Mouse (Mus musculus) layer of hippocampus, adult 8-10 months (tissue): ENCODE results near the gene Pigl. TPM values are rescaled to one million over a fixed set of nuclear protein-coding genes. Genes with fewer than 3 reads are reported as not detected.
"Not testable (repeated sequence)": the region's sequence is repeated elsewhere in the genome, so short reads cannot be mapped to it uniquely, and the experiment has no call there.

ENCODE experiments used
- DNase-seq, 2 experiments: peaks; one replicate each; pipeline ENCODE4 v3.0.0; 2022; ENCODE audit warnings: low spot score in 2 of 2
- total RNA-seq, 4 experiments: library from RNA; stranded (reverse); gene quantifications; 2 replicates each; pipeline ENCODE4 v1.2.4; 2022

Pigl gene
- total RNA-seq, 4 experiments from 2014 or later = 5.8 to 8.3 (median 6.9) TPM

DNA sequence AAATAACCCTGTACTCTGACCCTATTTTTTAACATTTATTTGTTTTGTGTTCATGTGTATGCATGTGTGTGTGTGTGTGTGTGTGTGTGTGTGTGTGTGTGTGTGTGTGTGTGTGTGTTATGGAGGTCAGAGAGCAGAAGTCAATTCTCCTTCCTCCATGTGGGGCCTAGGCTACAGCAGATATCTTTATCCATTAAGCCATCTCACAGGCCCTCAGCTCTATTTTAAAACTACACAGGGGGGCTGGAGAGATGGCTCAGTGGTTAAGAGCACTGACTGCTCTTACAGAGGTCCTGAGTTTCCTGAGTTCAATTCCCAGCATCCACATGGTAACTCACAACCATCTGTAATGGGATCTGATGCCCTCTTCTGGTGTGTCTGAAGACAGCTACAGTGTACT is 9.0 kb downstream of the Pigl start:
- not testable (repeated sequence) for DNase-seq

GRCm38 (mm10) chr11:62470451-62470850 is 12.2 kb downstream of the Pigl start:
- no peak for DNase-seq

DNA sequence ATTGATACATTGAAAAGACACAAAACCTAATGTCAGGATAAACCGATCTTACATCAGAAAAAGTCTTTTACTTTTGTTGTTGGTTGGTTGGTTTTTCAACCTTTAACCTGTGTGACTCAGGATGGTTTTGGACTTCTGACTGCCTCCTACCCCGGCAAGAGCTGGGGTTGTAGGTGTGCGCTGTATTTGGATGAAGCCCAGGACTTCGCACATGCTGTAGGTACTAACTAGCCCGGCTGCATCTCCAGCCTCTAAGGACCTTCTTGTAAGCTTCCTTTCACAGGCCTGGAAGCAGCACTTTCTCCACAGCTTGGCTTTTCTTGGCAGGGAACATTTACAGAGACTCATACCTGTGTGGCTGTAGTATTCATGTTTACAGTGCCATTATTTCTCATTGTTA is 15.3 kb downstream of the Pigl start:
- no peak for DNase-seq

- no peak for DNase-seq
Observed at GRCm38 (mm10) chr11:62476156-62476555, 17.9 kb downstream of the Pigl start.

- no peak for DNase-seq
Observed at GRCm38 (mm10) chr11:62478931-62479330, 20.7 kb downstream of the Pigl start.

- no peak for DNase-seq
Observed at GRCm38 (mm10) chr11:62479581-62479980, 21.3 kb downstream of the Pigl start.

- DNase-seq = no peak
Observed at GRCm38 (mm10) chr11:62486949-62487348, 28.7 kb downstream of the Pigl start.

- no peak for DNase-seq
Observed at GRCm38 (mm10) chr11:62487540-62488350, 29.5 kb downstream of the Pigl start.

DNA sequence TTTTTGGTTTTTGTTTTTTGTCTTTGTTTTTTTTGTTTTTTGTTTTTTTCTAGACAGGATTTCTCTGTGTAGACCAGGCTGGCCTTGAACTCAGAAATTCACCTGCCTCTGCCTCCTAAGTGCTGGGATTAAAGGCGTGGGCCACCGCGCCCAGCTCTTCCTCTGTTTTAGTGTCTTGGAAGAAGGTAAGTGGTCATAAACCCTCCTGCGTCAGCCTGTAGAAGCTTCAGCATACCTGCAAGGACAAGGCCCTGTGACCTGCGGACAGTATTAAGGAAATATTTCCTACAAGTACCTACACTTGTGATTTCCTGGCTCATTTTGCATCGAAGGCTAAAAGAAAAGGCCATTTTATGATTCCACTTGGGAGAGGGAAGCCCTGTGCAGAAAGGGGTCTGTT is 35.4 kb downstream of the Pigl start:
- DNase-seq = no peak

DNA sequence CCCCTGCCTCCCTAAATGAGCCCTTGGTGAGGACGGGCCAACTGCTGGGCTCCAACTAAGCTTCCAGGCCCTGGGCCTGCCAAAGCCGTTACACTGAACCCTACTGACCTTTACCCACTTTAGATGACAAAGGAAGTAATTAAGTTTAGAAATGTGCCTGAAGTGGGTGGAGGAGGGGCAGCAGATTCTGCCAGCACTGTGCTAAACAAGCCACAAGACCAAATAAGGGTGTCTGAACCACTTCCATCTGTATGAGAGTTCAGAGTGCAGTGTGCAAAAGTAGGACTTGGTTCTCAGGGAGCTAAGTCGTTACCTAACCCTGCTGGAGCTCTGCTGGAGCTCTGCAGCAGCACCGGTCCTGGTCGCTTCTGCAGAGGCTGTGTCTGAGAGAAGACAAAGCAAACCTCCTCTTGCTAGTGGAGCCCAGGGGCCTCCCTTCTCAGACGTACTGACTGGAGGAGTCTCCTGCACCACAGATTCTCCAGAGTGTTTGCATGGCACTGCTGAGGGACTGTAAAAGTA is 36.6 kb downstream of the Pigl start:
- DNase-seq = peak; percentile 25 to 52

- DNase-seq = no peak
Observed at GRCm38 (mm10) chr11:62495276-62495801, 37.1 kb downstream of the Pigl start.

GRCm38 (mm10) chr11:62496151-62496715 is 38.0 kb downstream of the Pigl start:
- no peak for DNase-seq

DNA sequence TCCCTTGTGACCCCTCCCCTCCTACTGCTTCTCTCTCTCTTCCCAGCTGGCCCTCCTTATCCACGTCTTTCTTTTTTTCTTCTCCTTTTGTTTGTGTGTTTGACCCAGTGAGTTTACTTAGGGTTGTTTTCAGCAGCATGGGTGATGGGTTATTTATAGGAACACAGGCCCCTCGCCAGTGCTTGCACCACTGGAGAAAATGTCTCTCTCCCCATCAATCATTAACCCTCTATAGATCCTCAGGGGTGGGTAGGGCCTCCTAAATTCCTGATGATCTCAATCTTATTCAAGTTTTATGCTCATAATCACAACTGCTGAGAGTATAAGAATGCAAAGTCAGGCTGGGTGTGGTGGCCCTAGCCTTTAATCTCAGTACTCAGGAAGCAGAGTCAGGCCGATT is 38.9 kb downstream of the Pigl start:
- no peak for DNase-seq

DNA sequence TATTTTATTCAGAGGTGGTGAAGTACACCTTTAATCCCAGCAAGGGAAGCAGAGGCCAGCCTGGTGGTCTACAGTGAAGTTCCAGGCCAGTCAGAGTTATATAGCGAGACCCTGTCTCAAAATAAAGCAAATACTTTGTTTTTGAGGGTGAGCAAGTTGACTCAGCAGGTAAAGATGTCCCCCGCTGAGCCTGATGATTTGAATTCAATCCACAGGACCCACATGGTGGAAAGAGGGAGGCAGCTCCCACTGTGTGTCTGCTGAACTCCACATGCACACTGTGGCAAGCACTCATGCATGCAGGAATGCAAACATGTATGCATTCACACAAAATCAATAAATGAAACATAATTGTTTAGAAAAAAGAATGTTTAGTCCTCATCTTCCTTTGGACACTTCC is 40.5 kb downstream of the Pigl start:
- DNase-seq = no peak

GRCm38 (mm10) chr11:62500529-62500928 is 42.3 kb downstream of the Pigl start:
- no peak for DNase-seq

GRCm38 (mm10) chr11:62507683-62508082 is 49.4 kb downstream of the Pigl start:
- DNase-seq = no peak

DNA sequence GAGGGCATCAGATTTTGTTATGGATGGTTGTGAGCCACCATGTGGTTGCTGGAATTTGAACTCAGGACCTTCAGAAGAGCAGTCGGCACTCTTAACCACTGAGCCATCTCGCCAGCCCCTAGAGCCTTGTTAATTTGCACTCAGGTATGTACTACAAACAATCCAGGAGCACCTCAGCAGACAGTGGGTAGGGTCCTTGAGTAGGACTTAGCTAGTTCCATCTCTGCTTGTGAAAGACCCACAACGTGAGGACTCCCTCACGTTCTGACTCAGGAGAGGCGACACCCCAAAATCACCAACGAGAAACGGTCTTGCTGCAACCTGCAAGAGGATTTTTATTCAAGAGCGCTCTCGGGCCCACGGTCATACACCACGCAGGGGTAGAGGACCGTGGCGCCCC is 50.1 kb downstream of the Pigl start:
- DNase-seq = not testable (repeated sequence)

DNA sequence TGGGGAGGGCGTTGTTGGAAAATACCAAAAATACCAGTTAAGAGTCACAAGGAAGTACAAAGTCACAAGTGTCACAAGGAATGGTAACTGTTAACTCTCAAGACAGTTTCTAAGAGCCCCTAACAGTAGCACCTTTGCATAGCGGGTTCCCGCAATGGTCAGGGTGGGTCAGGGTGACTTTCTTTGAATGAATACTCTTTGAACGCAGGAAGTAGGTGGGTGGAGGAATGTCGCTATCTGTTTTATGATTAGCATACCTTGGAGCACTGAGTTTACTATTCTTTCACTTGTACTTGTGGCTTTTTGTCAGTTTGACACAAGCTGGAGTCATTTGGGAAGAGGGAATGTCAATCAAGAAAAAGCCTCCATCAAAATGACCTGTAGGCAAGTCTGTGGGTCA is 50.6 kb downstream of the Pigl start:
- DNase-seq = not testable (repeated sequence)

- no peak for DNase-seq
Observed at GRCm38 (mm10) chr11:62509571-62509970, 51.3 kb downstream of the Pigl start.

GRCm38 (mm10) chr11:62510956-62511355 is 52.7 kb downstream of the Pigl start:
- no peak for DNase-seq

- DNase-seq = no peak
Observed at GRCm38 (mm10) chr11:62511444-62512202, 53.4 kb downstream of the Pigl start.

DNA sequence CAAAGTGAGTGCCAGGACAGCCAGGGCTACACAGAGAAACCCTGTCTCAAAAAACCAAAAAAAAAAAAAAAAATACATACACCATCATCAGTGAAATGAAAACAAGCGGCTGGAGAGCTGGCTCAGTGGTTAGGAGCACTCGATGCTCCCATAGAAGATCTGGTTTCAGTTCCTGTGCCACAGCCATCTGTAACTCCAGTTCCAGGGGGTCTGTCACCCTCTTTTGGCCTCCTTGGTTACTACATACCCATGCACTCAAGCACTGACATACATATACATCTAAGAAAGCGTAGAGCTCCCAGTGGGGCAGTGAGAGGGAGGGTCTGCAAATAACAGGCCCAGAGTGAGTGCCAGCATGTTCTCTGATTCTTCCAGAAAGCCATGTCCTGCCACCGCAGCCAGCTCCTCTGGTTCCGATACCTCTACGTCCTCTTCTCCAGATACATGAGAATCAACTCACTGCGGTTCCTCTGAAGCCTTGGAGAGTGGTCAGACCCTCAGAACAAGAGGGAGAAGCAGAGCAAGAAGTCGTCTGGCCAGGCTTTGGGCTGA is 54.3 kb downstream of the Pigl start:
- no peak for DNase-seq
